Mouse (Mus musculus) cerebral cortex, adult 2 months (tissue): ENCODE measurements around the gene Asap2.

Source experiments
- WGBS: fragments of 180-500 bp; shearing (Covaris S2); methylation state at CpG from one replicate; pipeline ENCODE4 v1.1.7; 2018; 5-methylcytosine and 5-hydroxymethylcytosine counted together

Asap2 gene

DNA sequence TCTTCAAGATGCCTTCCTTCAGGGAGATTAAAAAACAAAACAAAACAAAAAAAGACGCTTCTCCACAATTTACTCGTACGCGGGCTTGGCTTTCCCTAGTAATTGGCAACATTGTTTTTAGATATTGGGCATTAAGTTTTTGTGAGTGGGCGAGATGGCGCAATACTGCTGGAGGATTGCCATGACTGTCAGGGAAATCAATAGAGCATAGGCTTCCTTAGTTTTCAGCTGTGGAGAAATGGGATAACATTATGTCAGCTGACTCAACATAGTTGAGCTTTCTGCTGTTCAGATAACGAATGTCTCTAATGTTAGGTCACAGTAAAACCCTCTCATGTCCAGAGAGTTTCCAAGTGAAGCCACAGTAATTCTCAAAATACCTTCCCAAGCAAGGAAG lies 326.6 kb downstream of the Asap2 start:
- 10% methylated on average over 7 of the region's 7 CpGs for WGBS

DNA sequence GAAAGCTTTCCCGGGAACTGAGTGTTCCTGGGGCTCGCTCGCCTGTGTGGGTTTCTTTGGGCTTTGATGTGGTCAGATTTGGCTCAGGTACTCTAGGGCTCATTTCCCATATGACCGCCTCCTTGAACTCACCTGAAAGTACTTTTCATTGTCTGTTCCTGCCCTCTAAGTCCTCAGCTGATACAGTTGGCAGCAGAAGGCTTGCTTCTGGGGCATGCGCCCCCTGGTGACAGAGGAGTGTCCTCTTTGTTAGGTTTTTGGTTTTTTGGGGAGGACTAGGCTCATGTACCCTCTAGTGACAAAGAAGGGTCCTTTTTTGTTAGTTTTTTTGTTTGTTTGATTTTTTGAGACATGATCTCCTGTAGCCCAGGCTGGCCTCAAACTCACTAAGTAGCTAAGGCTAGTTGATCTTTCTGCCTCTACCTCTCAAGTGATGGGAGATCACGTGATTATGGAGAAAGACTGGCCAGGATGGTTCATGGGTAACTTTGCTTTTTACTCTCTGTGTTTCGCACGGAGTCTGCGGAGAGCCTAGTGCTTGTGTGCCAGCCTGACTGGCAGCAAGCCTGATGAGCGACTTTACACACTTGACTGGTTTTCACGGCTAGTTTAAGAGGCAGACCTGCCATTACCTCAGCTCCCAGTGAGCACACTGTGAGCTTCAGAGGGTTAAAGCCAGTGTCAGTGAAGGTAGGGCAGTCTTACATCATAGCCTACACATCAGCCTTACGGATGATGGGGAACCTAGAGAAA lies 328.1 kb downstream of the Asap2 start:
- WGBS = 77% methylated on average over 12 of the region's 12 CpGs
